Mouse (Mus musculus) 3T3-L1 (cell line): Measurements from ENCODE around the gene Gpr1.
"Not testable (repeated sequence)": the region's sequence is repeated elsewhere in the genome, so short reads cannot be mapped to it uniquely, and the experiment has no call there.

Experiments used
- DNase-seq: peaks from one replicate; pipeline ENCODE4 v3.0.0-alpha.2; 2015; ENCODE audit warnings: low read depth, low spot score

Gene Gpr1

DNA sequence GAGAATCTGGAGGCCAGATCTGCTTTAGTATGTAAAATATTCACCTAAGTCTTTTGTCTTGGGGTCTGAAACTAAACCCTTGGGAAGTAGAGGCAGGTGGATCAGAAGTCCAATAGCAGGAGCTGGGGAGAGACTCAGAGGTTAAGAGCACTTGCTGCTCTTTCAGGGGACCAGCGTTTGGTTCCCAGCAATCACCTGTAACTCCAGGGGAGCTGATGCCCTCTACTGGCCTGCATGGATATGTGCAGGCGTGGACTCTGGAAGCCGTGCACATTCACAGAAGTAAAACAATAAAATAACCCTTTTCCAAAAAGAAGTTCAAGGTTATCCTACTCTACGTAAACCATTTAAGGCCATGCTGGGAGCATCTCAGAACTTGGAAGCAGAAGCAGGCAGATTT is 4.9 kb upstream of the Gpr1 start:
- no peak for DNase-seq

DNA sequence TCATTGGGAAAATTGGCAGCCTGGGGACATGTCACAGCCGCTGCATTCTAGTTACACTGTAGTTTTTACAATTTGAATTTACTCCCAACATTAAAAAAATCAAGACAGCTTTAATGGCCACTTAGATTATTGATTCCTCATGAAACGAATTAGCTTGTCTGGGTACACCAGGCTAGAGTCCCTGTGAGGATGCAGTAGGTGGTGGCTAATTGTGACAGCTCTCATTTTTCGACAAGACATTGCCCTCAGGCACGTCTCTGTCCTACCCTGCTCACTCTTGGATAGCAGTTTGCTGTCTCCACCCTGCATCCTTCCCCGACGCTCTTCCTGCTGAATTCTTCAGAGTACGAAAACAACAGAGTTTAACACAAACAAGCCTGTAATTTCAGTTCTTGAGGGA is 288 bp upstream of the Gpr1 start:
- no peak for DNase-seq

DNA sequence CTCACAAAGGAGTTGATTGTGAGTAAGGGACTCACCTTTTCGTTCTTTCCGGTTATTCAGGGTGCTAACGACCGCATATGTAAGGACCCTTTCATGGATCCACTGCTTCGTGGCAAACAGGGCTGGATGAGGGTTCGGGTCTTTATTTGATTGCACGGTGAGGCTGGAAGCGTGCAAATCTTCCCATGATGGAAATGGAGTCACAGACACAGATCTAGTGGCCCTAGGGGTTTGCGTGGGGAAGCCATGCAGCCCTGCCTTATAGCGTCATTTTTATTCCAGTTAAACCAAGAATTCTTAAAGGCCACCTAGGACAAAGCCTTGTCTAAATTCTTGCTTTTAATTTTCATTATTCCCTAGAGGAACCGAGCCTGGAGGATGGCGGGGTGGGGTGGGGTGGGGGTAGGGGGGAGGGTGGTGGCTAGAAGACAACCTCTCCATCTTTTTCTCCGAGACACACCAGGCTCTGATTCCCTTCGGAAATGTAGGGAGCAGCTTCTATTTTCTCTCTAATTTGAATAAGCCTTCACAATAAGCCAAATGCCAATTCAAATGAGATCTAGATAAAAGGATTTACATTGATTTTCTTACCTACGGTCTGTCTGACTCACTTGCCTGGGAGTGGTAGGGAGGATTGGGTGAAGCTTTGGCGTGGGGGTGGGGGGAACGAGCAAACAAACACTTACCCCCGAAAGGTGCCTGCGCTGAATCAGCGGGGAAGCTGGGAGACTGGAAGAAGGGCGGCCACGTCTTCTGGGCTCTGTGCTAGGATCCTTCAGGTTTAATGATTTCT is 669 bp downstream of the Gpr1 start:
- no peak for DNase-seq

DNA sequence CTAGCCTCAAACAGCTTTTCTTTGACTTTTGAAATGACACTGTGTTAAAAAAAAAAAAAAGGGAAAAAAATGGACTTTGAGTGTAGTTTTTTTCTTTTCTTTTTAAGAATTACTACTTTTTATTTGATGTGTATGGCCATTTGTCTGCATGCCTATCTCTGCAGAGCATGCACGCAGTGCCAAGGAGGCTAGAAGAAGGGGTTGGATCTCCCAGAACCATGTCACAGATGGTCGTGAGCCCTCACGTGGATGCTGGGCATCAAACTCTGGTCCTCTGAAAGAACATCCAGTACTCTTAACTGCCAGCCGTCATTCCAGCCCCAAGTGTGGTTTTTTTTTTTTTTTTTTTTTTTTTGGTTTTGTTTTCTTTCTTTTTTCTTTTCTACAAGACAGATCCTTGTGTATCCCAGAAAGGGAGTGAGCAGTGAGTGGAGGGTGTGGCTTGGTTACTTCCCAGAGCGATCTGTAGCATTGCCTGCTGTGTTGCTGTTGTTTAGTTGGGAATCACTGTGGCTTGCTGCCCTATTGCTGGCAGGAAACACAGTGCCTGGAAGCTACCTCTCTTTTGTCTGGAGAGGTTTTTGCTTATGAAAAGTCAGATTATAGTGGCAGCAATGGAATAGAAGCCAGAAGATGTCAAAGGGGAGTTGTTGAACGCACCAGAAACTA is 4.3 kb downstream of the Gpr1 start:
- DNase-seq, result no peak

DNA sequence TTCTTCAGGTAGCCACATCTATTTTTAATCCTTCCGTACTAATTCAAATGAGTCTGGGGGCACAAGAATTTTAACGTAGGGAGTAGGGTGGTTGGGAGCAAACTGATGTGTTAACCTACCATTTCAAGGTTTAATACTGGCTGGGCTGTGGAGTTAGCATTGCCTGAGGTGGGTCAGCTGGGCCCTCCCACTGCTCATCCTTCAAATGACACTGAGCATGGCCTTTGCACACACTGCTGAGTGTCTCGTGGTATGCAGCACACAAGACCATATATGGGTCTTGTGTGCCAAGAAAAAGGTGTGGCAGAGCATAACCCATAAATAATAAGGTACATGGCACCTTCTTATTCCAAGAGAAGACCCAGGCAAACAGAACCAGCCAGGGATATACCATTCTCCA is 6.7 kb downstream of the Gpr1 start:
- no peak for DNase-seq

DNA sequence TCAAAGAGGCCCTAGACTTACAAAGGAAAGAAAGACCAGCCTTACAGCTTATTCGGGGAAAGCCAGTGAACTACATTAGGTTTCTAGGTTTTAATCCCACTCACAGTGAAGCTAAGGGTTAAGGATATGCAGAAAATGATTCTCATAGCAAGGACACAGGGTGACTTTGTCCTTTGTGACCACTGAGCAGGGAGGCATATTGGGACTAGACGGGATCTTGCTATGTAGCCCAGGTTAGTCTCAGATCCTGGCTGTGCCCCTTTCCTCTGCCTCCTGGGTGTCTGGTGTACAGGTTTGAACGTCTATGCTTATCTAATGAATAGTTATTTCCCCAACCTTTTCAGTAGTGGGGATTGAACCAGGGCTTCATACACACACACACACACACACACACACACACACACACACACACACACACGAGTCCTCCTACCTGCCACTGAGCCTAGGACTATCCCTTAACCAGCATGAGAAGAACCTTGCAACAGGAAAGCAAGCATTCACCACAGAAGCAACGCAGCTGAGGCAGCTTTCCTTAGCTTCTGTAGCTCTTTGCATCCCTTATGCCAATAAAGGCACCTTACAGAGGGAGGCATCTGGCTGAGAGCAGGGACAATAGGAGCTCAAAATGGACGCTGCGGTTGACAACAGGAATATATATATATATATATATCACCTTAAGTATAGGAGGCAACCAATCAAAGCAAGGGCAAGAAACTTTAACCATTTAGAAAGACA is 9.5 kb downstream of the Gpr1 start:
- DNase-seq, result no peak

DNA sequence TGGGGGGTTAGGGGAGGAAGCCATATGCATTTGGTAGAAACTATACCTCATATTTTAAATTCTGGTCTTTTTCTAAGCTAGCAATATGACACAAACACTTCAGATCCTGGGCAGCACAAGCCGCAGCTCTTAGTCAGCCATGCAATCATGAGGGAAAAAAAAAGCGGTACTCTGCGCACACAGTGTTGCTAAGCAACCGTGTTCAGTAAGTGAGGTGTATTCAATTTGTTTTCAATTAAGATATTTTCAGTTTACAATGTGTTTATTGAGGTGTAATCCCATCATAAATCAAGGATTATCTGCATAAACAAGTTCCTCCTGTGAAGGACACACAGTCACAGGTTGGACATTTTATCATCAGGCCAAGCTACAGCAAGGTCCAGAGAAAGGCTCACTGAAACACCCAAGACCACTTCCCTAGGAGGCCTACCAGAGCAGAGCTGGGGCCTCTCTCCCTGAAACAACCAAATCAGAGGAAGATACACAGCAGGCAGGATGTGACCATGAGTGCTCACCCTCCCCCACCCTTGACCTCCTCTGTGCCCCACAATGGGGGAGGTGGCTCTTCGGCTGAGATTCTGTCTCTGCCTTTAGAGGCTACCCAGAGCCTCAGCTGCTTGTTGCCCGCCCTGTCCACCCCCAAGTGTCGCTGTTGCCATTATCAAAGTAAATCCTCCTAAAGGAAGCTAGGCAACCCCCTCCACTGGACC is 10.2 kb downstream of the Gpr1 start:
- no peak for DNase-seq

DNA sequence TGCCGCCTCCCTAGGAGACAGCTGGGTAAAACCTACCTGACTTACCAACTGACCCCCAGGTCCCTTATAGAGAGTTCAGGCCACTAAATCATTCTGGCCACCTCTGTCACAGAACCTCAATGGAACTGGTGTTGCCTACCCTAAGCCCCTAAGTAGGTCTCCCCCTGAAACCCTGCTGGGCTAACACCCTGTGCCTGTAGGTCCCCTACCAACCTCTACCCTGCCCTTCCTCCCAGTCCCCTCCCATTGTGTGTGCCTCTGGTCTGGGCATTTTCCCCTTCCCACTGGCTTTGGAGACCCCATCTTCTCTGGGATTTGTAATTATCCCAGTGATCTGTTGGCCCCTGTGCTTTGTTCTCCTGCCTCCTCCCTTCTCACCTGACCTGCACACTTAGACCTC is 10.9 kb downstream of the Gpr1 start:
- DNase-seq, result no peak

DNA sequence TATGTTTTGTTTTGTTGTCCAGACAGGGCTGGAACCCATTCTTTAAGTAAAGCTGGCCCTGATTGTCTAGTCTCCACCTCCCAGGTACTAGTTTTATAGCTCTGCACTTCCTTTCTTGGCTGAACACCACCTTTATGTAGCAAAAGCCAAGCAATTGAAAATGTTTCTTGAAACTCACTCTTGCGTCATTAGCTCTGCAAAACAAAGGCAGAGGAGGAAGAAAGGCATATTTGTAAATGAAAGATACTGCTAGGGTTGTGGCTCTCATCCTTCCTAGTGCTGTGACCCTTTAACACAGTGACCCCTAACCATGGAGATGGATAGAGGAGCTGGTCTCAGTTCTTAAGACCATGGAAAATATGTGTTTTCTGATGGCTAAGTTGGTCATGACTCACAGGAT is 12.7 kb downstream of the Gpr1 start:
- peak; percentile 19 for DNase-seq

DNA sequence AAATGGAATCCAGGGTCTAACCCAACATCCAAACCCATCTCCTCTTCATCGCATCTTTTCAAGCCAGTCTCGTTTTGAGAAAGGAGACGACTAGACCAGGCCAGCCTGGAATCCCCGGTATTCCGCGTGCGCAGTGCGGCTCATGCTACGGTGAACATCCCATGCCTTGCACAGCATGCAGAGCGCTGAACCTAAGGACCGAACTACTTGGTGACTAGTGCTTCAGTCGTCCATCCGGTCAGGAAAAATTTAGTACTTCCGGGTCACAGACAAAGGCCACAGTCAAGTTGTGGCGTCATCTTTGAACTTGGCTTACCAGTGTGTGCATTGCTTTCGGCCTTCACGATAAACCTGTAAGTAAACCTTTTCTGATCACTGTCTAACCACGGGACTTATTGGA is 14.0 kb downstream of the Gpr1 start:
- no peak for DNase-seq

DNA sequence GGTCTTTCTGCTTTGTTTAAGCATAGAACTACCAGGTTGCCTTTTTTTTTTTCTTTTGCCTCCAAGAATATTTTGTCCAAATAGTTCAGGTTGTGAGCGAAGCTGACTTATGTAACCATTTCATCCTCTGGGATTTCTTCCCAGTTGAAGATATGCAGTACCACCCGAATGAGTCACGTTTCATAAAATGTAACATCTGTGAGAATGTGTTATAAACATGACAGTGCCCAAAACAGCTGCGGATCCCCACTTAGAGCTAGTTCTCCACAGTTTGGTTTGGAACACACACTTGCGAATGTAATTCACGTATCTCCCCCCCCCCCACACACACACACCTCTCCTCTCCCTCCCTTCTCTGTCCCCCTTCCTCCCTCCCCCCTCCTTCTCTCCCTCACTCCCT is 15.0 kb downstream of the Gpr1 start:
- peak; percentile 74 for DNase-seq

DNA sequence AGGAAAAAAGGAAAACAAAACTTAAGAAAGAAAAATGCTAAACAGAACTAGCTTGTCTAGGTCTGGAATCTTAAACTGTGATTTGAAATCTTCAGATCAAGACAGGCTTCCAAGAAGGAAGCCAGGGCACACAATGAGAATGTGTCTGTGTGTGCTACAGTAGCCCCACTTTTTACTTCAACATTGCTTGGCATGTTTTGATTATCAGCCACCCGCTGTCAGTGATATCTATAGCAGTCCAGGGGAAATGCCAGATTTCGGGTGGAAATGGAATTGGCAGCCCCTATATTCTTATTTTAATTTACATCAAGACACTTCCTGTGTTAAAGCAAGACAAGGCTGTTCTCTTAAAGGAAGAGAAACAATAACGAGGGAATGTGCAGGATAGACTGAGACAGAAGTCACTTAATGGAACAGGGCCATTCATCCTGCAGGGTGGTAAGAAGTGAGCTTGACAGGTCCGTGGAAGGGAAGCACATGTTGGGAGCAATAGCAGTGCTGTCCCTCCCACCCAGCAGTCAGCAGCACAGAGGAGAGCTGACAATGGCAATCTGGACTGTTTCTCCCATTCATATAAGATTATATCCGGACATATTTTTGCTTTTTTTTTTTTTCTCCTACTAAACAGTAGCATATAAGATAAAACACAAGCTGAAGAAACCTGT is 18.4 kb downstream of the Gpr1 start:
- no peak for DNase-seq

DNA sequence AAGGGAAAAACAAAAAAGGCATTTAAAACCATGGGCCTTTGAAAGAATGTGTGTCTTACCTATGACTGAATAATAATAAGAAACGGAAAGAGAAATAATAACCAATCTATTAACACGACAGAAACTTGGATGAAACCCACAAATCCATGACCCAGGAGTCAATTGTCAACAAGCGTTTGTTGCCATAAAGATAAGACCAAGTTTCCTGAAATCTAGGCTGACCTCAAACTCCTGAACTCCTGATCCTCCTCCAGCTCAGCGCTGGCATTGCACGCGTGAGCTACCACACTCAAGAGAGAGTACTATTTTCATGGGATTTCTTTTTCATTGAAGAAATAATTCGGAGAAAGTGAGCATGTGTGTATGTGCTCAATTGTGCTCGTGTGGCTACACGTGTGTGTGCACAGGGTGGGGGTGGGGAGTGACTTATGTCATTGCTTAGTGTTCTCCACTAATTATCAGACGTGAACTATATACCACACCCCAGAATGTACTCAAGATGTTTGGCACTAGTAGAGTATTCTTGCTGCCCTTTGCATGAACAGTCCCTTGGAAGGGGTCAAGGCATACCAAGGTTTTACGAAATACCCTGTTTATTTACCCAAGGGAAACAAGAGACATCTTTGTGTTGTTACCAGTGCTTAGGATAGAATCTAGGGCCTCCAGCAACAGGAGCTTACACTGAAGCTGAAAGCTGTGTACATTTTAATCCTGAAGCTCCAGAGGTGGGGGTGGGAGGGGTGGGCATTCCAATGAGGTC is 21.9 kb downstream of the Gpr1 start:
- peak; percentile 20 for DNase-seq

DNA sequence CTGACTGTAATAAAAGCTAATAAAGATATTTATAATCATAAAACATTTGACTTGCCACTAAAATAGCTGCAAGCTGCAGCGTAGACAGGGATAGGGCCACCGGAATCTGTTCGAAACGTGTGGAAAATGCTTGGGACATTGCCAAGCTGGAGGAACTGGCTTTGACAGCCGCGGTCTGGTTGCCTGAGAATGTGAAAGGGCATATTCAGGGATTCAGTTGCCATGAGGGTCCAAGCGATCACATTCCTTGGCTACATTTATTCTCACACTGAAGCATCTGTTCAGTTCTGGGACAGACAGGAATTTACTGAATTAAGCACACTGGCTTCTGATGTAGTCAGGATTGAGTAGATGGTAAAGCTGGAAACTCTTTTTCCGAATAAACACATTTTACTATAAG is 23.5 kb downstream of the Gpr1 start:
- no peak for DNase-seq

DNA sequence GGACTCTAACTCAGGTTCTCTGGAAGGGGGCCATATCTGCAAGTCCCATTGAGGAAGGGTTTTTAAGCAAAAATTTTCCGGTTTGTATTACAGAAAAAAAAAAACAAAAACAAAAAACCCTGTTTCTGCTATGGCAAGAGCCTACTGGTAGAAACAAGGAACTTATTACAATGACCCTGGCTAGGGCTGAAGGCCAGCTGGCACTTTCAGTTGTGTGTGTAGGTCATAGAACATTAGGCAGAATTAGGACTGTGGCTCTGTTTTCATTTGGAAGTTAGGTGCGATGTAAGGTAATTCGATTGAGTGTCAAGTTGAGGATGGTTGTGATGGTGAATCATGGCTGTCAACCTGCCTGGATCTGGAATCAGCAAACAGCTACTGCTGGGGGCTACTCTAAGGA is 25.8 kb downstream of the Gpr1 start:
- DNase-seq, result no peak

DNA sequence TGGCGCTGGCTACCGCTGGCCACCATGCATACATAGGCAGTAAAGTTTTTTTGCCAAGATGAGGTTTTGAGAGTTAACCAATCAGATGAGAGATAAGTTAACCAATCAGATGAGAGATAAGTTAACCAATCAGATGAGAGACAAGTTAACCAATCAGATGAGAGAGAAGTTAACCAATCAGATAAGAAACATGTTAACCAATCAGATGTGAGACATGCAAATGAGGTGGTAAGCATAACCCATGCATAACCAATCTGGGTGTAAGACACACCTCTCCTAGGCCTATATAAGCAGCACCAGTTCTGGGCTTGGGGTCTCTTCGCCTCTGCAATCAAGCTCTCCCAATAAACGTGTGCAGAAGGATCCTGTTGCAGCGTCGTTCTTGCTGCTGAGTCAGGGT is 28.9 kb downstream of the Gpr1 start:
- not testable (repeated sequence) for DNase-seq

DNA sequence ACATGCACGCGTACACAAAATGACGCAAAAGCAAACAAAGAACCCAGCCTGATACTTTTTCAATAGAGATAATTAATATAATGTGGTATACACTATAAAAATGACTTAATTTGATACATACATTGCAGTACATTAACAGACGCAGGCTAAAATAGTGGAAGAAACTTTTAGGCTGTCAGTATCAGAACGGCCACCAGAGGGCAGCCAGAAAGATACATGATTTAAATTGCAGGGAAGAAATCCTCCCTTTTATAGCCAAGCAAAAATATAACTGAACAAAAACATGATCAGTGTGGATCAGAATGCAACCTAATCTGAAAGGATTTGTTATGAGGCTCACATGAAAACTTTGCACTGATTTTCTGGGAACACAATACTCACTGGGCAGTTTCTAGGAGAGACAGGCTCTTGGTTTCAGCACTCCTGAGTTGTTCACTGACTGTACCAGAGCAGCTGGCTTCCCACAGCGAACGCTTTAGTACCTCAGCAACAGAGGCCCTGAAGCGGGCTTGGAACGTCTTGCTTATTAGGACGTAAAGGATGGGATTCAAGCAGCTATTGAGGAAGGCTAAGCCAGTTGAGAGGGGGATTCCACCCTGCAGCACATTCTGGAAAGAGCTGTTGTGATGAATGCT is 31.6 kb downstream of the Gpr1 start:
- peak; percentile 75 for DNase-seq

DNA sequence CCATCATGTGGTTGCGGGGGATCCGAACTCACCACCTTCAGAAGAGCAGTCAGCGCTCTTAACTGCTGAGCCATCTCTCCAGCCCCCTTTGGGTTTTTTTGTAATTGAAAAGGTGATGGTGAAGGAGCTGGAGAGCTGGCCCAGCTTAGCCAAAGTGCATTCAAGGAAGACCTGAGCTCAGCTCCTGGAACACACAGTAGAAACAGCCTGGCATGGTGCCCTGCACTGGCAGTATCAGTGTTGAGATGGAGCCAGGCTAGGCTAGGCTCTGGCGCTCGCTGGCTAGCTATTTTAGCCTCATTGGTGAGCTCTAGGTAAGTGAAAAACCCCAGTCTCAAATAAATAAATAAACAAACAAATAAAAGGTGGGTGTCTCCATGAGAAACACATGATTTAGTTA is 32.1 kb downstream of the Gpr1 start:
- DNase-seq, result peak; percentile 25

DNA sequence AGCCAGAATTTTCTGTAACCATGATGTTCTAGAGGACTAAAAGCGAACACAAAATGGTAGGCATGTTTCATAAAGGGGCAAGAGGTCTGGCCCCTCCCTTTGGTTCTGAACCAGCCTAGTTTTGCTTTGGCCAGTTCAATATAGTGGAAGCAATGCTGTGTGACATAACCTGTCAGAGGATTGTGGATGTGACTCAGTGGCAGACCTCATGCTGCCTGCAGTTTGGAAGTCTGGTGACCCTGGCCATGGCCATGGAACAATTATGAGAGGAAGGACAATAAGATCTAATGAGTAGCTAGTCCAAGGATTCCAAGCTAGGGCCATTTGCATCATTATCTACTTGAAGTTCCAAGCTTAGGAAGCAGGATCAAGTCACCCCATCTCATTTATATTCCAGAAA is 32.9 kb downstream of the Gpr1 start:
- no peak for DNase-seq

DNA sequence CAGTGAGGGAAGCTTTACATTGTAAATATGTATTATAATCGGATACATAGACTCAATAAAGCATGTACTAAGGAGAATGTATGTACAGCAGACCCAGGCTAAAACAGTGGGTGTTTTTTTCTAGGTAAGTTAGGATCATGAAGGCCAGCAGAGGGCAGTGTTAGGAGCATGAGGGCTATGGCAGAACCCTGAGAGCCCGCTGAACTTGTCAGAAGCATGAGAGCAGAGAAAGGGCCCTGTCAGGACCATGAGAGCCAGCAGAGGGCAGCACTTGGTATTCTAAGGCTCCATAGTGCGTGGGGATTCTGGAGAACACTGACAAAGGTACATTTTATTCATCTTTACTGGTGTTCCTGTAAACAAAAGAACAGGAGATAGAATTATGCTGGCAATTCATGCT is 33.3 kb downstream of the Gpr1 start:
- DNase-seq, result peak; percentile 99
